Mouse (Mus musculus) brain, embryonic 14.5 days (tissue): ENCODE data around the gene Coq5.

Experiments
- CTCF ChIP-seq: fragments of 200-500 bp; IDR thresholded peaks from 2 replicates; pipeline ENCODE4 v1.5.1; 2012; ENCODE audit warnings: inconsistent platforms, mild to moderate bottlenecking, moderate library complexity, borderline replicate concordance; ENCODE audit not compliant: insufficient read depth, insufficient read length; ENCODE audit errors: extremely low read depth
- POLR2A ChIP-seq: fragments of 200-500 bp; IDR thresholded peaks from 2 replicates; pipeline ENCODE4 v1.6.1; 2012; ENCODE audit warnings: mild to moderate bottlenecking, inconsistent platforms, borderline replicate concordance; ENCODE audit not compliant: poor library complexity, insufficient read depth, insufficient read length, severe bottlenecking; ENCODE audit errors: extremely low read depth

- TF ChIP-seq CTCF (no peak), POLR2A (peak; percentile 96; the same call in 1 of the 2 replicates)
These were observed 6.5 kb upstream of the Coq5 start, which contains the start of gene Rnf10 for GRCm38 (mm10) chr5:115272812-115273548.
